Mouse (Mus musculus): ENCODE measurements around the gene Rgmb.

- TF ChIP-seq CTCF (IDR thresholded peaks at IDR 0.05; ENCODE audit: low read depth): no peak
- TF ChIP-seq EP300 (IDR thresholded peaks at IDR 0.05; ENCODE audit: low read depth): no peak
Observed at GRCm38 (mm10) chr17:15823215-15823614, 7.6 kb downstream of the Rgmb start.

Data from heart, postnatal 0 days (tissue).